Mouse (Mus musculus) neural tube, postnatal 0 days (tissue): ENCODE results near the gene Ppm1l. TPM values are rescaled to one million over a fixed set of nuclear protein-coding genes. Genes with fewer than 3 reads are reported as not detected.

Experiments used
- polyA plus RNA-seq: library from polyadenylated mRNA; unstranded; fragments of >200 nt; fragmentation: Nextera tagmentation; extraction: Ambion mirVana; gene quantifications from 2 replicates; pipeline ENCODE4 v1.2.1, GENCODE M21; 2015

The Ppm1l gene
- polyA plus RNA-seq = 17.9 and 19.4 TPM in 2 replicates

GRCm38 (mm10) chr3:69316391-69317195 lies at the start of gene Ppm1l:
Ppm1l (plus strand) TSS chr3:69316861.

GRCm38 (mm10) chr3:69598261-69599165 lies 281.9 kb downstream of the Ppm1l start, which contains the start of gene B3galnt1:
B3galnt1 (minus strand) TSS chr3:69598960.

Other genes with a start within 250 kb of the Ppm1l start
- 30.3 and 35.1 TPM in 2 replicates for gene Kpna4, start 189.7 kb upstream of the Ppm1l start, polyA plus RNA-seq
- gene Arl14, start 94.4 kb upstream of the Ppm1l start, polyA plus RNA-seq = not detected in 2 replicates